Mouse (Mus musculus) kidney, adult 2 months (tissue): ENCODE measurements around the gene Tnrc6b.

Experiments
- CTCF ChIP-seq: fragments of 200-500 bp; conservative IDR thresholded peaks from 2 replicates; pipeline ENCODE4 v1.5.1; 2011; ENCODE audit warnings: low read depth, mild to moderate bottlenecking, control low read depth, low read length, moderate library complexity, mixed read lengths; ENCODE audit not compliant: insufficient read depth, insufficient read length
- POLR2A ChIP-seq: fragments of 200-500 bp; IDR thresholded peaks from one replicate; pipeline ENCODE4 v1.6.1; 2011; ENCODE audit warnings: low read depth, low read length, control low read depth

DNA sequence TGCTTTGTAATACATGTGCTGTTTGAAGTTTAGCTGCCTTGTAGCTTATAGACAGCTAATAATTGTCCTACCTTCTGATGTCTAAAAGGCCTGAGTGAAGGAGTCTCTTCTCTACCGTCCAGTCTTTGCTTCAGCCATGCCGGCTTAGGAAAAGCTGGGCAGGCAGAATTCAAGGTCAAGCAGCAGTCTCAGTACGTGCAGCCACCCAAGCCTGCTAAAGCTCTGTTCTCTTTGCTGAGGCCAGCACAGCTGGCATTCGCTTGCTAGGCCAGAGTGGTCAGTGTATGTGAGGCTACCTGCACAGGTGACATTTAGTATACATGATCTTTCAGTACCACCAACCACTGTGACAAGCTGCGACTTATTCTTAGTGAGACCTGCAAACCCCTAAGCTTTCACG lies 42.2 kb downstream of the Tnrc6b start:
- no peak for TF ChIP-seq POLR2A
- no peak for TF ChIP-seq CTCF
